Mouse (Mus musculus): ENCODE measurements around the gene Slc34a3.
A peak's percentile ranks its signal among the peaks of the same experiment; 100 is the strongest.

The Slc34a3 gene

DNA sequence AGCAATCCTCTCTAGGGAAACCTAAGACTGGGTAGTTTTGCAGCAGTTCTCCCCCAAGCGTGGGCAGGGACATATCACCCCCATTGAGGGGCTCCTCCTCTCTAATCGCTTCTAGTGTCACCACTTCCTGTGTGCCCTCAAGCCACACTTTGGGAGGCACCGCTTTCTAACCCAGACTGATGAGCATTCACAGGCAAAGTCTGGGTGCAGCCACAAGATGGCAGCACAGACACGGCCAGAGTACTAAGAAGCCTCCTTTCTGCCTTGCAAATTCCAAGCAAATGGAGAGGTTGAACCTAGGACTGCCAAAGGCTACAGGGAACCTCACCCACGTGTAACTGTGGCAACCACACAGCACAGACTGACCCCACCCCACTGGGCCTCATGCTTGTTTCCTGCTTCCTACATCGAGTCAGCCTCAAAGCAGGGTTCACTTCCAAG lies 40.8 kb downstream of the Slc34a3 start:
- ATAC-seq (ENCODE audit: low TSS enrichment), result peak; percentile 95

DNA sequence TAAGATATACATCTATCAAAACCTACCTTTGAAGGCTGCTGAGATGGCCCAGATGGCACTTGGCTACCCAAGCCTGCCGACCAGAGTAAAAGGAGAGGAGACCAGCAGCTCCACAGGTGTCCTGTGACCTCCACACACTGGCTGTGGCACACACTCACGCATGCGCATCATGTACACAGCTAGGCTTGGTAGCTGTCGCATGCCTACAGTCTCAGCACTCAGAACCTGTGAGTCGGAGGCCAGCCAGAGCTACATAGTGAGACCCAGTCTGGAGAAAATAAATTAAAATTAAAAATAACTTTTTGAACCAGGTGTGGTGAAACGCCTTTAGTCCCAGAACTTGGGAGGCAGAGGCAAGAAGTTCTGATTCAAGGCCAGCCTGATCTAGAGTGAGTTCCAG lies 46.3 kb downstream of the Slc34a3 start:
- ATAC-seq (ENCODE audit: low TSS enrichment), result no peak

DNA sequence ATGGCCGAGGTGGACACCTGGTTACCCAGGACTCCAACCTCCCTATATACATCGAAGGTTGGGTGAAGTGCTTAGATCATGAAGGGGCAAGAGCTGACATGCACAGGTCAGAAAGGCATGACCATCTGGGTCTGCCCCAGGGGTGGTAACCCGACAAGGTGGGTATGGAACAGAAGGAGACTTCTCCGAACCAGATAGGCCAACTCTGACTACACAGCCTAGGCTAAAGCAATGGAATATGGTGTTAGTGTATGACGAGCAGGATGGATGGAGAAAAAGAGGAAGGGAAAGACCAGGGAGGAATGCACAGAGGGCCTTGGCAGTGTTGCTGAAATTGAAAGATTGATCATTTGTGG lies 47.6 kb downstream of the Slc34a3 start:
- no peak for ATAC-seq (ENCODE audit: low TSS enrichment)

DNA sequence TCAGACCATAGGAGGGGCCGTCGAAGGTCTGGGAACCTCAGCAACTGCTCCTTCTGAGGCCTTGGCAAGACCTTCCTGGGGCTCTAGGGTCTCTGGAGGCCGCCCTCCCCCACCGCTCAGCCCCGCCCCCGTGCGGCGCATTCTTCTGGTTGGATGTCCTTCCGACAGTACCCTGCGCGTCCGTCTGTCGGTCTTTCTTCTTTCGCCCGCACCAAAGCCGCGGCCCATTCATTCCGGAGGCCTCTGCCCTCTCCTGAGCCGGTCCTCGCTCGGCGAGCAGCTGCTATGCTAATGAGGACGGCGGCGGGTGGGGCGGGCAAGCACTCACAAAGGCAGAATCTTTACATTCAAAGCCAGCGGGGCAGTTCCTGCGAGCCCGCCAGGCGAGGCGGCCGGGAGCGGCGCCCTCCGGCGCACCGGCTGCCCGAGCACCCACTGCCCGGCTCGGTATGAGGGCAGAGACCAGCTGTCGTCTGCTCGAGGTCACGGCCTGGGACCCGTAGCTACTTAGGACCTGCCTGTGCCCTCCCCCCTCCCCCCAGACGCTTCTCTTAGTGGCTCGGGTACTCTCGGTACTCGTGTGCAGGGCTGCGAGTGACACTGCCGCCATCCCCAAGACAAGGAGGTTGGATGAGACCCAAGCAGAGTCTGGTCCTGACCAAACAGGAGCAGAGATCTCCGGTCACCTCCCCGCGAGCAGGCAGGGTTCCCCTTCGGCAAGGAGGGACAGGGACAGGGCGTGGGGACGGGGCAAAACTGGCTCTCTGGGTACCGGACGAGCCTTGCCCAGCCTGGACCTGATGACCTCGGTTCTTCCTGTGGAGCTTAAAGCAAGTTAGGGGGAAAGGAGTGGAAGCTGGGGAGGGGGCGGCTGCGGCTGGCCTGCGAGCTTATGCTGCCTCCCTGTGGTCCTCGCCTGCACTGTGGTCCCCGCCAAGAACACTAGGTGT lies 48.3 kb downstream of the Slc34a3 start:
- peak; percentile 42; the same call in 1 of the 2 replicates for ATAC-seq (ENCODE audit: low TSS enrichment)

DNA sequence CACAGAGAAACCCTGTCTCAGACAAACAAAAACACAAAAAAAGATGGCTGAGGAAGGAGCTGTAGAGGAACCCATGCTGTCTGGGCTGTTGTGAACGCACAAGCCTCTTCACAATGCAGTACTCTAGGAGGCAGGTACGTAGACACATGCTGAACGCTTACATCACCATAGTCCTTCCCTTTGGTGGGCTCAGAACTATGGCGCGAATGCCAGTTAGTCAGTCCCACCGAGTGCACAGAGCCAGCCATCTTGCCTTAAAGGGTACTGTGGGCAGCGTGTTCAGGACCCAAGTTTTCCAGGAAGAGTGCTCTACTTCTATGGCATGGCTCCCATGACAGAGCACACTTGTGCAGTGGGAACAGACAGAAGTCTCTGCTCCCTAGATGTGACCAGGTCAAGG lies 49.7 kb downstream of the Slc34a3 start:
- ATAC-seq (ENCODE audit: low TSS enrichment), result no peak

DNA sequence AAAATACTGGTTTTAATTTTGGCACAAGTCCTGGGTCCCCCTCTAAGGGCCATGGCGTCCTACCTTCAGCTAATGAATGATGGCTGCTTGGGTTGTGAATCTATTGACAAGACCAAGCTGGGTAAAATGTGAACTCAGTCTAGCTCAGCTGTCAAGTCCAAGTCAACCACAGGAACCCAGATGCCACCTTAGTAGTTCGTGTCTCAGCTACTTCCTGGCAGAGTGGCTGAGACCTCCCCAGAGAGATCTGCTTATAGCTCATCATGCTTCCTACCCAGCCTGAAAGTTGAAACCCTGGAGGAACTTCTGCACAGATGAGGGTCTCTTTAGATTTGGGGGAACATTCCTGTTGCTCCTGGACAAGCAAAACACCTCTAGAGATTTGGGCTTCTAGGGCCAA lies 50.8 kb downstream of the Slc34a3 start:
- no peak for ATAC-seq (ENCODE audit: low TSS enrichment)

DNA sequence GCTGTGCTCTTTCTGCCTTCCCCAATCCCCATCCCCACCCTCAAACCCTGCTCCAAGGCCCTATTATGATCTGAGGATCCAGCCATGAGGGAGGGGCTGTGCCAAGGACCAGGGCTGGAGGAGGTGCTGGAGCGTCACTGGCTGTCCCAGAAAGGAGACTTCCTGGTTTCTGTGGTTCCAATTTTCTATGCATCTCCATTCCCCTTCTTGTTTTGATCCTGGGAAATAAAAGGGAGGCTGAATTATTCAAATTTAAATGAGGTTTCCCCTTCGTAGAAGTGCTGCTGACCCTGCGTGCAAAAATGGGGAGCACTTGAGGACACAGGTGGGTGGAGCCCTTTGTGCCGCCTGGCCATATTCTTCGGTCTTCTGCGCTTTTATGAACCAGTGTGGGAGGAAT lies 51.5 kb downstream of the Slc34a3 start:
- no peak for ATAC-seq (ENCODE audit: low TSS enrichment)

DNA sequence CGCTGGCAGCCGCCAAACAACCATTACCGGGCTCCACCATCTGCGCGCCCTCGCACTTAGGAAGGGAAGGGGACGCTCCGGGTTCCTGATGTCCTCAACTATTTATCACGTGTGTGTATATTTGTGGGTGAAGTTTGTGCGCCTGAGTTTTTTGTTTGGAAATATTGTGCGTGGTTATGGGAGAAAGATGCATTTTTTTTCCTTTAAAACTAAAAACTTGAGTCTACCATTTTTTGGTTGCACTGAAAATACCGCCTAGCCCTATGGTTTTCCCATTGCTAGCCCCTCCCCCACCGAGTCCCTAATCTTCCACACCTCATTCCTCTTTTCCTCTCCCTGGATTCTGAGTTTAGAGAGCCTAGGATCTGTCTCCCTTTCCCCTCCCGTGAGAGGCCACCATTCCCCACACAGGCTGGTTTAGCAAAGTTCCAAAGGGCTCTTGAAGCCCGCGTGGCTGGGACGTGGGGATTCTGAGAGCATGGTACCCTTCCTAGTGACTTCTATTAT lies 52.2 kb downstream of the Slc34a3 start:
- no peak for ATAC-seq (ENCODE audit: low TSS enrichment)

DNA sequence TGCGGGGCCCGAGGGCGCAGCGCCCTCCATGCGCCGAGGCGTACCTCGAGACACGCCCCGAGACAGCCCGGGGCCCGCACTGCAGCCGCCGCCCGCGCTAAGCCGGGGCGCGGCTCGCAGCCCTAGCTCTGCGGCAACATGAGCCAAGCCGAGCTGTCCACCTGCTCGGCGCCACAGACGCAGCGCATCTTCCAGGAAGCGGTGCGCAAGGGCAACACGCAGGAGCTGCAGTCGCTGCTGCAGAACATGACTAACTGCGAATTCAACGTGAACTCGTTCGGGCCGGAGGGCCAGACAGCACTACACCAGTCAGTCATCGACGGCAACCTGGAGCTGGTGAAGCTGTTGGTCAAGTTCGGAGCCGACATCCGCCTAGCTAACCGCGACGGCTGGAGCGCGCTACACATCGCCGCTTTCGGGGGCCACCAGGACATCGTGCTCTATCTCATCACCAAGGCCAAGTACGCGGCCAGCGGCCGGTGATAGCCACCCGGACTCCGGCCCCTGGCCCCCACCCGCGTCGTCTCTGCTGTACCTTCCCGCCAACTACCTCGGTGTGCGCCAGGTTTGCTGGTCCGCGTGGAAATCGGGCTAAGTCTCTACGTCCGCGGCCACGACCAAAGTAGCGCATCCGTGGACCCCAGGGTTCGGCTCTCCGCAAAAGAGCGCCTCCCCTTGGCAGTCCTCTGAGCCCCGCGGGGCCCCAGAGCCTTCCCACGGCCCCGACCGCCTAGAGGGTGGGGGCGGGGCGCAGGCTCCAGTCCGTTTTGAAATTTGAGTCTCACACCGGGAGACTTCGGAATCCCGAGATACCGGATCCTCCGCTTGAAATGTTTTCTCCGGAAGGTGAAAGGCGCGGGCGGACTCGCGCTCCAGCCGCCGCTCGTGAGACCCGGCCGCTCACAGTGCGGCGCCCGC lies 52.9 kb downstream of the Slc34a3 start:
- ATAC-seq (ENCODE audit: low TSS enrichment), result 0 out of 2 replicates have a peak, but pooled peaks have one; percentile 8

DNA sequence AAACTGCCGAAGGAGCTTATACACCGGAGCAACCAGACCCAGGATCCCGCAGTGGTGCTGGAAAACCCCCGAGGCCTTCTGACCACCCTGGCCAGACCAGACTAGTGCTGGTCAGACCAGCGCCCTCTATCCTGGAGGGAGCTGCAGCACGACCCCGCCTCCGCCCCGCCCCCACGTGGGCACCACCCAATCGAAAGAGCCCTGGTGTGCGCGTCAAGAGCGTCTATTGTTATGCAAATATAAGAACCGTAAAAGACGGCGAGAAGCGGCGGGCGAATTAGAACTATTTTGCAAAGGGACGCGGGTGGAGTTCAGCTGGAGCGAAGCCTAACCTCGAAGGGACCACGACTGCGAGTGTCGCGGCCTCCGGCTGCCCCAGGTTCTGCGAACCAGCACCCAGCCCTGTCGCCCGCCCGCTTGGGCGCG lies 53.7 kb downstream of the Slc34a3 start, which contains the start of gene Nrarp:
Nrarp (plus strand) TSS at position 281 of the 426 bp plus-strand sequence.
- peak; percentile 64 for ATAC-seq (ENCODE audit: low TSS enrichment)

DNA sequence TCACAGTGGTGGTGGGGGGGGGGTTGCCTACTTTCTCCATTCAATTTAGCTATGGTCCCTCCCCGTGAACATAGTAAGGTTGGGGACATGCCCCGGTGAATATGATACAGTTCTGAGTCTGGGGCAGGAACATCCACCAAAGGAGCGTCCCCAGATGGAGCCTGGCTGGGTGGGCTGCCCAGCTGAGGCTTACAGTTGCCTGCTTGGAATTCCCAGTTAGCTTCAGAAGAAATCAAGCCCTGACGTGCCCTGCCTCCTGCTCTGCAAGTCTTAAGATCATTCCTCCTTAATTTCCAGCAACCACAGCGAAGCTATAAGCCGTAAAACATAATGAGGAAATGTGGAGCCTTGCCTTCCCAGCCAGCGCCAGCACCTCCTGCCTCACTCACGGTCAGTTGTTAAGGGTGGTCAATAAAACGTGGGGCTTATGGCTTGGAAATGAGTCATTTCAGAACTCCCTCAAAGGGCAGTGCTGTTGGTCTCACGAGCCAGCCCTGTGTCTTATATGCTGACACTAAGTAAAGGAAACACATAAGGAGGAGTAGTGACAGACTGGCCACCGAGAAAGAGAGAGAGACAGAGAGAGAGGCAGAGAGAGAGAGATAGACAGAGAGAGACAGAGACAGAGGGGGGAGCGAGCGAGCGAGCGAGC lies 54.5 kb downstream of the Slc34a3 start:
- ATAC-seq (ENCODE audit: low TSS enrichment), result no peak
